Mouse (Mus musculus) limb, embryonic 10.5 days (tissue): ENCODE results near the gene Patl2. TPM values are rescaled to one million over a fixed set of nuclear protein-coding genes. Genes with fewer than 3 reads are reported as not detected.
A peak's percentile ranks its signal among the peaks of the same experiment; 100 is the strongest.
"Not testable (repeated sequence)": the region's sequence is repeated elsewhere in the genome, so short reads cannot be mapped to it uniquely, and the experiment has no call there.

Experiments used
- DNase-seq: peaks from one replicate; pipeline ENCODE4 v3.0.0-alpha.2; 2017; ENCODE audit warnings: low spot score
- H3K27ac ChIP-seq: fragments of 300-500 bp; sonication (generic); 2 replicates; pipeline ENCODE4 v1.5.1; 2016; ENCODE audit warnings: mild to moderate bottlenecking
- H3K27me3 ChIP-seq: fragments of 300-500 bp; sonication (generic); 2 replicates; pipeline ENCODE4 v1.6.1; 2016; ENCODE audit warnings: low read depth, mild to moderate bottlenecking; ENCODE audit not compliant: poor library complexity, severe bottlenecking
- H3K36me3 ChIP-seq: fragments of 300-500 bp; sonication (generic); 2 replicates; pipeline ENCODE4 v1.6.1; 2016; ENCODE audit warnings: mild to moderate bottlenecking, moderate library complexity
- H3K4me1 ChIP-seq: fragments of 300-500 bp; sonication (generic); 2 replicates; pipeline ENCODE4 v1.6.1; 2016
- H3K4me3 ChIP-seq: fragments of 300-500 bp; sonication (generic); 2 replicates; pipeline ENCODE4 v1.5.1; 2016; ENCODE audit warnings: mild to moderate bottlenecking, moderate library complexity
- H3K9me3 ChIP-seq: fragments of 300-500 bp; sonication (generic); replicated peaks from 2 replicates; pipeline ENCODE4 v1.6.1; 2016; ENCODE audit warnings: mild to moderate bottlenecking
- WGBS: fragments of 180-500 bp; shearing (Covaris S2); methylation state at CpG from one replicate; pipeline ENCODE4 v1.1.7; 2016; 5-methylcytosine and 5-hydroxymethylcytosine counted together
- polyA plus RNA-seq: library from polyadenylated mRNA; unstranded; fragments of >200 nt; fragmentation: Nextera tagmentation; extraction: Ambion mirVana; gene quantifications from 2 replicates; pipeline ENCODE4 v1.2.1, GENCODE M21; 2016

Patl2 gene
- not detected in 2 replicates for polyA plus RNA-seq

- no peak within 1 kb of the TSS for H3K27ac ChIP-seq
- no peaks in the 10 kb centered on the region for H3K27me3 ChIP-seq
- no peak within 1 kb of the TSS for H3K4me3 ChIP-seq
- H3K9me3 ChIP-seq: no peaks in the 10 kb centered on the region
- H3K4me1 ChIP-seq: no peaks in the 10 kb centered on the region
- WGBS: 81% methylated on average over 17 of the region's 17 CpGs
- no peak for DNase-seq
- no peaks in the 10 kb centered on the region for H3K36me3 ChIP-seq
These were observed at the start of gene Patl2, which contains the start of gene Terb2 for GRCm38 (mm10) chr2:122186106-122186505. Patl2 (minus strand) TSS chr2:122186189. Terb2 (plus strand) TSS chr2:122186272.

- no peaks in the 10 kb centered on the region for H3K36me3 ChIP-seq
- H3K27me3 ChIP-seq: 0 out of 2 replicates have a peak, but pooled peaks cover 4% of the 10 kb centered on the region
- H3K4me1 ChIP-seq: peaks cover 11% of the 10 kb centered on the region
- 81% methylated on average over 2 of the region's 2 CpGs for WGBS
- H3K4me3 ChIP-seq: peak overlapping the region; percentile 61; the same call in 1 of the 2 replicates
- no peaks in the 10 kb centered on the region for H3K9me3 ChIP-seq
- H3K27ac ChIP-seq: no peak overlapping the region
- DNase-seq: no peak
These were observed 49.4 kb upstream of the Patl2 start for GRCm38 (mm10) chr2:122235425-122235824.

- Histone ChIP-seq H3K9me3 (no peaks in the 10 kb centered on the region), H3K4me1 (peaks cover 11% of the 10 kb centered on the region), H3K27ac (peak within 1 kb of the TSS; percentile 68), H3K4me3 (peak within 1 kb of the TSS; percentile 61), H3K27me3 (0 out of 2 replicates have a peak, but pooled peaks cover 4% of the 10 kb centered on the region), H3K36me3 (no peaks in the 10 kb centered on the region)
- under 1% methylated on average over 35 of the region's 35 CpGs for WGBS
- DNase-seq: peak; percentile 92
These were observed 48.8 kb upstream of the Patl2 start, which contains the start of gene Sord for GRCm38 (mm10) chr2:122234611-122235288. Sord (plus strand) TSS chr2:122234749.

- peak; percentile 49 for DNase-seq
- Histone ChIP-seq H3K9me3 (no peaks in the 10 kb centered on the region), H3K27ac (peak overlapping the region; percentile 68; the same call in 1 of the 2 replicates), H3K27me3 (0 out of 2 replicates have a peak, but pooled peaks cover 4% of the 10 kb centered on the region), H3K36me3 (no peaks in the 10 kb centered on the region), H3K4me3 (peak overlapping the region; percentile 61), H3K4me1 (peaks cover 11% of the 10 kb centered on the region)
- 9% methylated on average over 26 of the region's 26 CpGs for WGBS
These were observed 48.0 kb upstream of the Patl2 start for GRCm38 (mm10) chr2:122233759-122234557.

GRCm38 (mm10) chr2:122233341-122233740 lies 47.4 kb upstream of the Patl2 start:
- Histone ChIP-seq H3K4me1 (peaks cover 11% of the 10 kb centered on the region), H3K36me3 (no peaks in the 10 kb centered on the region), H3K27me3 (0 out of 2 replicates have a peak, but pooled peaks cover 4% of the 10 kb centered on the region), H3K9me3 (no peaks in the 10 kb centered on the region), H3K4me3 (no peak overlapping the region), H3K27ac (no peak overlapping the region)
- WGBS: 65% methylated on average over 5 of the region's 5 CpGs
- DNase-seq: no peak

- no peaks in the 10 kb centered on the region for H3K9me3 ChIP-seq
These were observed 45.6 kb upstream of the Patl2 start for GRCm38 (mm10) chr2:122231616-122232015.

GRCm38 (mm10) chr2:122230395-122230794 lies 44.4 kb upstream of the Patl2 start:
- Histone ChIP-seq H3K4me1 (peaks cover 11% of the 10 kb centered on the region), H3K27ac (no peak overlapping the region), H3K9me3 (no peaks in the 10 kb centered on the region), H3K27me3 (0 out of 2 replicates have a peak, but pooled peaks cover 2% of the 10 kb centered on the region), H3K4me3 (no peak overlapping the region), H3K36me3 (no peaks in the 10 kb centered on the region)
- DNase-seq: no peak
- 87% methylated on average over 6 of the region's 6 CpGs for WGBS

More at GRCm38 (mm10) chr2:122231616-122232015, 45.6 kb upstream of the Patl2 start:
- no peaks in the 10 kb centered on the region for H3K36me3 ChIP-seq
- 0 out of 2 replicates have a peak, but pooled peaks cover 4% of the 10 kb centered on the region for H3K27me3 ChIP-seq
- no peak for DNase-seq
- WGBS: 85% methylated on average over 9 of the region's 9 CpGs
- H3K4me1 ChIP-seq: peaks cover 11% of the 10 kb centered on the region
- H3K27ac ChIP-seq: no peak overlapping the region
- no peak overlapping the region for H3K4me3 ChIP-seq

- Histone ChIP-seq H3K9me3 (no peaks in the 10 kb centered on the region), H3K36me3 (no peaks in the 10 kb centered on the region), H3K4me3 (no peak overlapping the region), H3K27ac (no peak overlapping the region), H3K4me1 (no peaks in the 10 kb centered on the region), H3K27me3 (no peaks in the 10 kb centered on the region)
- DNase-seq: no peak
These were observed 37.7 kb upstream of the Patl2 start for GRCm38 (mm10) chr2:122223654-122224053.

GRCm38 (mm10) chr2:122222272-122222671 lies 36.3 kb upstream of the Patl2 start:
- no peaks in the 10 kb centered on the region for H3K4me1 ChIP-seq
- WGBS: 86% methylated on average over 5 of the region's 5 CpGs

GRCm38 (mm10) chr2:122221798-122222197 lies 35.8 kb upstream of the Patl2 start:
- Histone ChIP-seq H3K36me3 (no peaks in the 10 kb centered on the region), H3K27me3 (no peaks in the 10 kb centered on the region), H3K4me1 (no peaks in the 10 kb centered on the region), H3K27ac (no peak overlapping the region), H3K4me3 (no peak overlapping the region), H3K9me3 (no peaks in the 10 kb centered on the region)
- WGBS: 19% methylated on average over 5 of the region's 5 CpGs
- DNase-seq: no peak

More at GRCm38 (mm10) chr2:122222272-122222671, 36.3 kb upstream of the Patl2 start:
- no peak for DNase-seq
- Histone ChIP-seq H3K27me3 (no peaks in the 10 kb centered on the region), H3K36me3 (no peaks in the 10 kb centered on the region), H3K4me3 (no peak overlapping the region), H3K9me3 (no peaks in the 10 kb centered on the region), H3K27ac (no peak overlapping the region)

- Histone ChIP-seq H3K27ac (no peak overlapping the region), H3K27me3 (no peaks in the 10 kb centered on the region), H3K4me3 (no peak overlapping the region), H3K9me3 (no peaks in the 10 kb centered on the region), H3K36me3 (no peaks in the 10 kb centered on the region), H3K4me1 (no peaks in the 10 kb centered on the region)
- 68% methylated on average over 4 of the region's 4 CpGs for WGBS
- DNase-seq: no peak
These were observed 35.4 kb upstream of the Patl2 start for GRCm38 (mm10) chr2:122221378-122221777.

GRCm38 (mm10) chr2:122218234-122218633 lies 32.2 kb upstream of the Patl2 start:
- no peak for DNase-seq
- Histone ChIP-seq H3K36me3 (no peaks in the 10 kb centered on the region), H3K4me1 (no peaks in the 10 kb centered on the region), H3K27me3 (no peaks in the 10 kb centered on the region), H3K27ac (no peak overlapping the region), H3K9me3 (no peaks in the 10 kb centered on the region), H3K4me3 (no peak overlapping the region)
- WGBS: 85% methylated on average over 2 of the region's 2 CpGs

- not testable (repeated sequence) for H3K4me1 ChIP-seq, H3K27me3 ChIP-seq, H3K27ac ChIP-seq, H3K36me3 ChIP-seq, H3K9me3 ChIP-seq, H3K4me3 ChIP-seq, DNase-seq
- 92% methylated on average over 4 of the region's 4 CpGs for WGBS
These were observed 31.1 kb upstream of the Patl2 start for GRCm38 (mm10) chr2:122217075-122217474.
